Mouse (Mus musculus) heart, postnatal 0 days (tissue): Measurements from ENCODE around the gene Gm10277. TPM values are rescaled to one million over a fixed set of nuclear protein-coding genes. Genes with fewer than 3 reads are reported as not detected.

Experiments used
- ATAC-seq: fragments of 200-750 bp; cut with Nextera tagmentation; 2 replicates; pipeline ENCODE4 v1.8.0; 2017; ENCODE audit warnings: low read depth, moderate number of reproducible peaks, moderate library complexity; ENCODE audit not compliant: insufficient read depth
- DNase-seq: peaks from one replicate; pipeline ENCODE4 v3.0.0-alpha.2; 2016; ENCODE audit warnings: low spot score
- H3K27ac ChIP-seq: fragments of 300-500 bp; sonication (generic); 2 replicates; pipeline ENCODE4 v1.5.1; 2014; ENCODE audit warnings: low read depth, mild to moderate bottlenecking
- H3K27me3 ChIP-seq: fragments of 300-500 bp; sonication (generic); 2 replicates; pipeline ENCODE4 v1.6.1; 2014; ENCODE audit warnings: low read length, mixed read lengths; ENCODE audit not compliant: control insufficient read depth, insufficient read depth
- H3K36me3 ChIP-seq: fragments of 300-500 bp; sonication (generic); replicated peaks from 2 replicates; pipeline ENCODE4 v1.6.1; 2014; ENCODE audit warnings: low read length, mixed read lengths; ENCODE audit not compliant: control insufficient read depth, insufficient read depth
- H3K4me1 ChIP-seq: fragments of 300-500 bp; sonication (generic); 2 replicates; pipeline ENCODE4 v1.6.1; 2014; ENCODE audit warnings: antibody characterized with exemption; ENCODE audit not compliant: control insufficient read depth, insufficient read depth
- H3K4me2 ChIP-seq: fragments of 300-500 bp; sonication (generic); 2 replicates; pipeline ENCODE4 v1.6.1; 2014; ENCODE audit warnings: low read depth, mild to moderate bottlenecking, low read length, moderate library complexity
- H3K4me3 ChIP-seq: fragments of 300-500 bp; sonication (generic); 2 replicates; pipeline ENCODE4 v1.5.1; 2014; ENCODE audit warnings: low read depth, low read length
- H3K9ac ChIP-seq: fragments of 300-500 bp; sonication (generic); replicated peaks from 2 replicates; pipeline ENCODE4 v1.6.1; 2014; ENCODE audit warnings: low read depth, low read length, mixed read lengths
- H3K9me3 ChIP-seq: fragments of 300-500 bp; sonication (generic); replicated peaks from 2 replicates; pipeline ENCODE4 v1.6.1; 2016; ENCODE audit warnings: low read length; ENCODE audit not compliant: control insufficient read depth
- CTCF ChIP-seq: IDR thresholded peaks from 2 replicates; pipeline ENCODE4 v1.5.1; 2016; ENCODE audit warnings: antibody characterized with exemption, control low read depth, low read depth
- EP300 ChIP-seq: IDR thresholded peaks from 2 replicates; pipeline ENCODE4 v1.6.1; 2016; ENCODE audit warnings: antibody characterized with exemption, low read depth
- WGBS: fragments of 180-500 bp; shearing (Covaris S2); extraction: QIAGEN DNeasy Blood & Tissue Kit; methylation state at CpG from one replicate; pipeline ENCODE4 v1.1.7; 2014; 5-methylcytosine and 5-hydroxymethylcytosine counted together
- polyA plus RNA-seq: library from polyadenylated mRNA; unstranded; fragments of >200 nt; fragmentation: Nextera tagmentation; extraction: Ambion mirVana; gene quantifications from 2 replicates; pipeline ENCODE4 v1.2.1, GENCODE M21; 2015
- total RNA-seq: library from RNA; depleted of rRNA; stranded (reverse); fragments of >200 nt; gene quantifications from 2 replicates; pipeline ENCODE4 v1.2.3, GENCODE M21; 2014; ENCODE audit warnings: low replicate concordance; rRNA removed

The Gm10277 gene
- total RNA-seq (not detected in 2 replicates), polyA plus RNA-seq (0.41 and 0.52 TPM in 2 replicates)

- H3K36me3 ChIP-seq: no peaks in the 10 kb centered on the region
- WGBS: 70% methylated on average over 5 of the region's 5 CpGs
- ATAC-seq: no peak
- H3K27ac ChIP-seq: peak within 1 kb of the TSS; percentile 90
- H3K4me1 ChIP-seq: peaks cover 64% of the 10 kb centered on the region
- H3K27me3 ChIP-seq: no peaks in the 10 kb centered on the region
- peak within 1 kb of the TSS; percentile 40; the same call in 1 of the 2 replicates for H3K9ac ChIP-seq
- no peaks in the 10 kb centered on the region for H3K9me3 ChIP-seq
- H3K4me2 ChIP-seq: no peak within 1 kb of the TSS
- no peak for TF ChIP-seq CTCF
- no peak for TF ChIP-seq EP300
- no peak for DNase-seq
- H3K4me3 ChIP-seq: no peak within 1 kb of the TSS
Observed at GRCm38 (mm10) chr11:77787707-77788106, at the start of gene Gm10277. Gm10277 (minus strand) TSS chr11:77787747.

GRCm38 (mm10) chr11:77836751-77837150 lies 49.2 kb upstream of the Gm10277 start:
- H3K27ac ChIP-seq: peak overlapping the region; percentile 93
- no peak for TF ChIP-seq CTCF
- TF ChIP-seq EP300: no peak
- peaks cover 99% of the 10 kb centered on the region for H3K36me3 ChIP-seq
- no peaks in the 10 kb centered on the region for H3K9me3 ChIP-seq
- ATAC-seq (peak; percentile 86), DNase-seq (peak; percentile 67)
- H3K9ac ChIP-seq: no peak overlapping the region
- H3K27me3 ChIP-seq: no peaks in the 10 kb centered on the region
- H3K4me2 ChIP-seq: no peak overlapping the region
- H3K4me3 ChIP-seq: no peak overlapping the region
- peaks cover 15% of the 10 kb centered on the region for H3K4me1 ChIP-seq
- 34% methylated on average over 4 of the region's 4 CpGs for WGBS

- peak overlapping the region; percentile 93 for H3K27ac ChIP-seq
- TF ChIP-seq EP300: no peak
- no peak for TF ChIP-seq CTCF
- no peak overlapping the region for H3K4me3 ChIP-seq
Observed at GRCm38 (mm10) chr11:77836290-77836689, 48.7 kb upstream of the Gm10277 start.

GRCm38 (mm10) chr11:77835109-77835508 lies 47.6 kb upstream of the Gm10277 start:
- Histone ChIP-seq H3K4me2 (no peak overlapping the region), H3K4me3 (no peak overlapping the region), H3K4me1 (peaks cover 15% of the 10 kb centered on the region), H3K9ac (no peak overlapping the region), H3K27ac (0 out of 2 replicates have a peak overlapping the region, but pooled peaks have one; percentile 93), H3K36me3 (peaks cover 98% of the 10 kb centered on the region), H3K27me3 (no peaks in the 10 kb centered on the region), H3K9me3 (no peaks in the 10 kb centered on the region)
- DNase-seq (no peak), ATAC-seq (no peak)
- TF ChIP-seq CTCF: peak; percentile 32; the same call in 1 of the 2 replicates
- TF ChIP-seq EP300: no peak
- 91% methylated on average over 3 of the region's 3 CpGs for WGBS

More at GRCm38 (mm10) chr11:77836290-77836689, 48.7 kb upstream of the Gm10277 start:
- ATAC-seq: no peak
- DNase-seq: no peak
- H3K9me3 ChIP-seq: no peaks in the 10 kb centered on the region
- H3K27me3 ChIP-seq: no peaks in the 10 kb centered on the region
- no peak overlapping the region; the same call in 1 of the 2 replicates for H3K9ac ChIP-seq
- peaks cover 98% of the 10 kb centered on the region for H3K36me3 ChIP-seq
- WGBS: 69% methylated on average over 5 of the region's 5 CpGs
- peaks cover 15% of the 10 kb centered on the region for H3K4me1 ChIP-seq
- H3K4me2 ChIP-seq: no peak overlapping the region

- no peak overlapping the region for H3K9ac ChIP-seq
- DNase-seq (no peak), ATAC-seq (no peak)
- H3K4me2 ChIP-seq: no peak overlapping the region
- no peak for TF ChIP-seq EP300
- TF ChIP-seq CTCF: no peak
- H3K36me3 ChIP-seq: peaks cover 98% of the 10 kb centered on the region
- peaks cover 15% of the 10 kb centered on the region for H3K4me1 ChIP-seq
- H3K9me3 ChIP-seq: no peaks in the 10 kb centered on the region
- H3K4me3 ChIP-seq: no peak overlapping the region
- no peak overlapping the region for H3K27ac ChIP-seq
- no peaks in the 10 kb centered on the region for H3K27me3 ChIP-seq
- 62% methylated on average over 4 of the region's 4 CpGs for WGBS
Observed at GRCm38 (mm10) chr11:77832541-77832940, 45.0 kb upstream of the Gm10277 start.

- H3K9me3 ChIP-seq: no peaks in the 10 kb centered on the region
- ATAC-seq (no peak), DNase-seq (no peak)
- 0 out of 2 replicates have a peak, but pooled peaks cover under 1% of the 10 kb centered on the region for H3K4me1 ChIP-seq
- no peak overlapping the region for H3K27ac ChIP-seq
- no peak overlapping the region for H3K4me3 ChIP-seq
- H3K9ac ChIP-seq: no peak overlapping the region
- no peaks in the 10 kb centered on the region for H3K27me3 ChIP-seq
- no peak overlapping the region for H3K4me2 ChIP-seq
- TF ChIP-seq CTCF: no peak
- TF ChIP-seq EP300: no peak
- H3K36me3 ChIP-seq: peaks cover 94% of the 10 kb centered on the region
- WGBS: 63% methylated on average over 7 of the region's 7 CpGs
Observed at GRCm38 (mm10) chr11:77830875-77831274, 43.3 kb upstream of the Gm10277 start.
